ENCODE assay signal across 10 mouse cellular contexts in the genomic region with DNA sequence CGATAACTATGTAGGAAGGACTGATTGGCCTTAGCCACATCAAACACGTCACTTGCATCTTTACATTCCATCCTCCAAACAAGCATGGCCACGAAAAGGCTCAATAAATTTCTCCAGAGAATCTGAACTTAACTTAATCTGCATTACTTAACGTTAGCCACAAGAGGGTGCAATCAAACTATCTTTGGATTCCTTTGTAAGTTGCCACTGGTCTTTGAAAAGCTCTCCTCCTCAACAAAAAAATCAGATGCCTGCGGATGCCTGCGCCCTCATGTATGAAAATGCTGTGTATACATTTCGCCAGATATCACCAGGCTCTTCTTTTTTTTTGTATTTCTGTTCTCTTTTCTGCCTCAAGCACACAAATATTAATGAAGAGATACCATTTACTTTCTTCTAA. TPM values are rescaled to one million over a fixed set of nuclear protein-coding genes. Genes with fewer than 3 reads are reported as not detected.
DNase-seq lines count a peak whose midpoint lies in the region; ATAC-seq lines count a peak whose summit lies in the region.
"Had no signal": no experiment of that assay in that cellular context is flagged by ENCODE, and none has a peak within 500 bp of the region (broad histone marks: within the 10 kb centered on the region; RNA-seq: fewer than 3 reads in every experiment).

No protein-coding gene starts in this region.

- no peaks in the 10 kb centered on the region for H3K36me3 ChIP-seq in kidney, embryonic 16.5 days (ENCODE audit: insufficient read depth, low read length)
- H3K36me3 ChIP-seq: embryonic facial prominence, embryonic 15.5 days had no signal

- H3K9me3 ChIP-seq in kidney, embryonic 16.5 days (ENCODE audit: low read length): no peaks in the 10 kb centered on the region
- H3K9me3 ChIP-seq: embryonic facial prominence, embryonic 15.5 days had no signal

- H3K4me3 ChIP-seq in kidney, embryonic 16.5 days (ENCODE audit: low read length): no peak overlapping the region
- H3K4me3 ChIP-seq: embryonic facial prominence, embryonic 15.5 days had no signal

- ATAC-seq in kidney, embryonic 16.5 days (ENCODE audit: low FRiP score, low TSS enrichment): no peak

- intact Hi-C loops in left cerebral cortex, postnatal 36 days (cut with DNase I): loop anchor here (1.0 to 5.0 kb wide), 2 partner anchors 428 to 639 kb away; no protein-coding TSS in a partner anchor

- no peak overlapping the region for H3K9ac ChIP-seq in kidney, embryonic 16.5 days (replicated peaks; ENCODE audit: low read length)
- H3K9ac ChIP-seq: embryonic facial prominence, embryonic 15.5 days had no signal

- peak; percentile 6 for DNase-seq in kidney, postnatal 14 days
- peak; percentile 21 to 26 for DNase-seq in B cell, adult 2 months
- peak; percentile 77 for DNase-seq in NIH3T3 (ENCODE audit: low read depth)
- DNase-seq in embryo, embryonic 9.5 days (ENCODE audit: extremely low spot score): peak; percentile 37
- DNase-seq in naive thymus-derived CD4-positive, alpha-beta T cell, adult 2 months (ENCODE audit: low read depth): peak; percentile 79
- DNase-seq in testis, postnatal 10 days (ENCODE audit: low spot score): no peak
- DNase-seq in left cerebral cortex, postnatal 36 days (ENCODE audit: low spot score in 2 of 2): no peak

- H3K27me3 ChIP-seq in kidney, embryonic 16.5 days (ENCODE audit: insufficient read depth, low read length): no peaks in the 10 kb centered on the region
- H3K27me3 ChIP-seq: embryonic facial prominence, embryonic 15.5 days had no signal

- H3K27ac ChIP-seq in kidney, embryonic 16.5 days (ENCODE audit: low read length): no peak overlapping the region
- H3K27ac ChIP-seq: embryonic facial prominence, embryonic 15.5 days had no signal

- 30% methylated on average over 7 of the region's 7 CpGs for WGBS in kidney, embryonic 16.5 days

- no peaks in the 10 kb centered on the region for H3K4me1 ChIP-seq in kidney, embryonic 16.5 days (ENCODE audit: insufficient read depth, low read length)
- H3K4me1 ChIP-seq: embryonic facial prominence, embryonic 15.5 days had no signal

- H3K4me2 ChIP-seq in kidney, embryonic 16.5 days (replicated peaks; ENCODE audit: low read depth, low read length): no peak overlapping the region
- H3K4me2 ChIP-seq: embryonic facial prominence, embryonic 15.5 days had no signal

RNA-seq across cellular contexts. Expression of gene Ermn, which starts 23.3 kb away (rescaled TPM):
- not detected in 2 replicates for polyA plus RNA-seq in kidney, embryonic 16.5 days (2015; fragmentation: Nextera tagmentation; extraction: Ambion mirVana)
- total RNA-seq in left cerebral cortex, postnatal 36 days (2021): 10 to 100 TPM; 18.9 to 24.7 TPM
- polyA plus RNA-seq: liver, embryonic 16.5 days had no signal

RNA-seq across cellular contexts. Expression of gene Galnt5, which starts 31.7 kb away (rescaled TPM):
- polyA plus RNA-seq in kidney, embryonic 16.5 days (2015; fragmentation: Nextera tagmentation; extraction: Ambion mirVana): 1.3 and 1.4 TPM in 2 replicates
- not detected for total RNA-seq in left cerebral cortex, postnatal 36 days (2021)

Comparison
In these comparisons a context has a peak if more than half of its experiments do, and no peak if none do; other contexts are left out.
1. DNase-seq: peak in kidney, postnatal 14 days (single experiment), B cell, adult 2 months (2 of 2), NIH3T3 (single experiment), embryo, embryonic 9.5 days (single experiment) and naive thymus-derived CD4-positive, alpha-beta T cell, adult 2 months (single experiment); none in testis, postnatal 10 days (single experiment) and left cerebral cortex, postnatal 36 days (0 of 2).